Mouse (Mus musculus): ENCODE measurements at regions not wholly inside any gene's neighbourhood (a gene's known extent, or its start where the extent isn't known, plus 50 kb on each side); places are given as distances from the start of the nearest gene placed in this dataset.

GRCm38 (mm10) chr16:73770440-73770856, 641.2 kb downstream of the Robo2 start:
- TF ChIP-seq CTCF (IDR thresholded peaks at IDR 0.05; ENCODE audit: low read depth, low read length), result no peak
- TF ChIP-seq POLR2A (IDR thresholded peaks at IDR 0.05; ENCODE audit: extremely low read depth, insufficient read depth, low read length), result no peak

Measured in liver, adult 2 months (tissue).